Mouse (Mus musculus) ES-E14 (cell line): ENCODE results near the gene Hils1.

Experiments used
- CHD2 ChIP-seq: IDR thresholded peaks from 2 replicates; pipeline ENCODE4 v1.6.1; 2014; ENCODE audit warnings: mild to moderate bottlenecking, low read depth, low read length, inconsistent platforms
- HCFC1 ChIP-seq: IDR thresholded peaks from 2 replicates; pipeline ENCODE4 v1.6.1; 2012; ENCODE audit warnings: low read length, inconsistent platforms, borderline replicate concordance; ENCODE audit not compliant: insufficient read depth
- MAFK ChIP-seq: IDR thresholded peaks from 2 replicates; pipeline ENCODE4 v1.6.1; 2014; ENCODE audit warnings: mild to moderate bottlenecking, low read depth, low read length, inconsistent platforms; ENCODE audit not compliant: insufficient read depth
- ZC3H11A ChIP-seq: IDR thresholded peaks from 2 replicates; pipeline ENCODE4 v1.6.1; 2012; ENCODE audit warnings: low read depth, mild to moderate bottlenecking, inconsistent platforms, low read length, borderline replicate concordance
- ZNF384 ChIP-seq: IDR thresholded peaks from 2 replicates; pipeline ENCODE4 v1.6.1; 2012; ENCODE audit warnings: low read depth, low read length, inconsistent platforms

GRCm38 (mm10) chr11:94926431-94926830, 41.0 kb upstream of the Hils1 start:
- TF ChIP-seq ZNF384 (no peak), CHD2 (no peak), MAFK (no peak), HCFC1 (no peak), ZC3H11A (no peak)
